Mouse (Mus musculus): ENCODE results near the gene Swt1.
"Not testable (repeated sequence)": the region's sequence is repeated elsewhere in the genome, so short reads cannot be mapped to it uniquely, and the experiment has no call there.

The Swt1 gene

DNA sequence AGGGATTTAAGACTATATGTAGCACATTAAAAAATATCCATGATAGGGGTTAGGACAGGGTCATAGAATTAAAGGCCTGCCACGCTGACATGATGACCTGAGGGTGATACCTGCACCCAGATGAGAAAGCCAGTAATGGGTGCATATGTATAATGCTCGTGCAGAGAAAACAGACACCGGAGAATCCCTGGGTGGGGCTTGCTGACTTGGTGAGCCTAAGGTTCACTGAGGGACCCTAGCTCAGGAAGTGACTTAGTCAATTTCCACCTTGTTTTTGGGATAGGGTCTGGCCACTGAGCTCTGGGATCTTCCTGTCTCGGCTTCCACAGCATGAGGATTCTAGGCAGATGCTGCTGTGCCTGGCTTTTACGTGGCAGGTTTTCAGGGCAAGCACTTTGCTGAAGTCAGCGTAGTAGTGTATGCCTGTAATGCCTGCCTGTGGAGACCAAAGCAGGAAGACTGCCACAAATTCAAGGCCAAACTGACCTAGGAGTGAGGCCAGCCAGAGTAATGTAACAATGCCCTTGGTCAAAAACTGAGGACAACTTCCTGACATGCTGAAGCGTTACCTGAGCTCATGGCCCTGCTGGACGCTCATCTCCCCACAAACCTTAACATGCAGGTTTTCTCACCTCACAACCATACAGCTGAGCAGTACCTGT is 61.2 kb downstream of the Swt1 start:
- no peak for DNase-seq

DNA sequence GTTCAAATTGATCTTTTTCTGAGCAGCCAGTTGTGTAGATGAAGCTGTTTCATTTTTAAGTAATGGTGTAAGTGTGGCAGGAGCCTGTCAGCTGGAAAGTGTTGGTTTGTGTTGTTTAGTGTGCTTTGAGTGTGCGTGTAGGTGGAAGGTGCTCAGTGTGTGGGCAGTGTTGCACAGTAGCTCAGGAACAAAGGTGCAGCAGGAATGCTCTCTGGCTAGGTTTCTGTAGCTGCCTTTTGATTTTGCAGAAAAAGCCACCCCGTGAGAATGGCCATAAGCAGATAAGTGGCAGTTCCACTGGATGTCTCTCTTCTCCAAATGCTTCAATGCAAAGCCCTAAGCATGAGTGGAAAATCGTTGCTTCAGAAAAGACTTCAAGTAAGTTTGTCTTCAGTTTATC is 68.9 kb downstream of the Swt1 start:
- DNase-seq = no peak

DNA sequence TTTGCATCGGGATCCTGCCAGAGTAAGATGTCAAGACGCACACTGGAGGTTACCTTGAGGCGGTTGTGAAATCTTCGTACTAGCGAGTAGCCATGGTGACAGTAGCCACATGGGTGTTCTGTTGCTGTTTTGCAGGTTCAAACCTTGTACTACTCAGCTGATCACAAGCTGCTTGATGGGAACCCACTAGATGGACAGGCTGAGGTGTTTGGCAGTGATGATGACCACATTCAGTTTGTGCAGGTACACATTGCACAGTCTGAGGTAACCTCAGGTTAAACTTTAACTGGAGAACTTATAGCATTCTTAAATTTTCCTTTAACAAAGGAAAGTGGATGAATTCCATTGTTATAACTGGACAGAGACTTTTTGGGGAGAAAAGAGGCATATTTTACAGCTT is 72.3 kb downstream of the Swt1 start:
- DNase-seq = no peak

DNA sequence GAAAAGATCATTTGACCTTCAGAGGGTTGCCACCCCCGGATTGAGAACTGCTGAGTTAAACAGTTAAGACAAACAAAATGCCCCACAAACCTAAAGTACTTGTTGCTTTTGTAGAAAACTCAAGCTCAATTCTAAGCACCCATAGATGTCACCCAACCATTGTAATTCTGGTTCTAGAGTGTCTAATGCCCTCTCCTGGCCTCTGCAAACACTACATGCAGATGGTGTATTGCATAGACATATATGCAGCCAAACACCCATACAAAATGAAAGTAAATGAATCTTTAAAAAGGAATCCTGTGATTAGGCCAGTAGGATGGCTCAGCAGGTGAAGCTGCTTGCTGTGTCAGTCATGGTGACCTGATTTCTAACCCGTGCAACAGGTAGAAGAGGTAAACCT is 75.3 kb downstream of the Swt1 start:
- DNase-seq = peak in 1 of 2 experiments; percentile 58

DNA sequence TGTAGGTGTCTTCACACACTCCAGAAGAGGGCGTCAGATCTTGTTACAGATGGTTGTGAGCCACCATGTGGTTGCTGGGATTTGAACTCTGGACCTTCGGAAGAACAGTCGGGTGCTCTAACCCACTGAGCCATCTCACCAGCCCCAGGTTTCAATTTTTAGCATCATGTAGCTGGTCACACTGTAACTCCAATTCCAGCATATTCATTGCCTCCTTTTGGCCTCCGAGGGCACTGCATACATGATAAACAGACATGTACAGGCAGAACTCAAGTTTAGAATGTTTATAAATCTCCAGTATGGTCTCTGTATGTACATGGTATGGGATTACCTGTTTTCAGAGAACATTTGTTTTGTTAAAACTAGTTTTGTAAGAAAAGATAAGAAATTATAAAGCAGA is 80.0 kb downstream of the Swt1 start:
- DNase-seq = not testable (repeated sequence)

DNA sequence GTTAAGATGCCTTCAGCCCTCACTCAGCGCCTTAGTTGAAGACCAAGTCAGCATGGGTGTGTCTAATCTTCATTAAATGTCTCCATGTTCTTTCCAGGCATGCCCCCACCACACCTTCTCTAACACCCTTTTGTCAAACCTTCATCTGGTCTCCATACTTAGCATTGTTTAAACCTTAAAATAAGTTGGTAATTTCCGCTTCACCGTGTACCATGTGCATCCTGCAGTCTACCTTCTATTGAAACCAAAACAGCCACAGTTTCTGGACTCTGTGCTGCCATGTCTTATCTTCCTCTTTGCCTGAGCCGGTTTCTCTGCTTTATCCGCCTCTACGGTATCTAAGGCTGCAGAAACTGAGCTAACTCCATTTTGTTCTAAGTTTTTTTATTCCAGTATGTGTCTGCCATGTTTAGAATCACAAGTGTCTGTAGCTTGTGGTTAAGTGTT is 81.6 kb downstream of the Swt1 start:
- DNase-seq = no peak

DNA sequence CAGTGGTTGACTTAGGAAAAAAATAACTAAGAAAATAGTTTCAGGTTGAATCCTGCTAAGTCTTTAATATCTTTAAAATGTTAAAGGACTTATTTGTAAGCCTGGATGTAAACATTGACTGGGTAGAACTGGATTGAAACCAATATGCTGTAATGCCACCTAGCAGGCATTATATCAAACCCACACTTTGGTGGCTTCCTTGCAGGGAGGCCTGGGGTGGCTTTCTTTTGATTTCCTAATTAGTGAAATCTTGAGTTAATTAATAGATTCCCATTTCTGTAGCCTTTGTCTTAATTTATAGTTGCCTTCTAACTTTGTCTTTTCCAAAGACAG is 82.4 kb downstream of the Swt1 start:
- no peak for DNase-seq

DNA sequence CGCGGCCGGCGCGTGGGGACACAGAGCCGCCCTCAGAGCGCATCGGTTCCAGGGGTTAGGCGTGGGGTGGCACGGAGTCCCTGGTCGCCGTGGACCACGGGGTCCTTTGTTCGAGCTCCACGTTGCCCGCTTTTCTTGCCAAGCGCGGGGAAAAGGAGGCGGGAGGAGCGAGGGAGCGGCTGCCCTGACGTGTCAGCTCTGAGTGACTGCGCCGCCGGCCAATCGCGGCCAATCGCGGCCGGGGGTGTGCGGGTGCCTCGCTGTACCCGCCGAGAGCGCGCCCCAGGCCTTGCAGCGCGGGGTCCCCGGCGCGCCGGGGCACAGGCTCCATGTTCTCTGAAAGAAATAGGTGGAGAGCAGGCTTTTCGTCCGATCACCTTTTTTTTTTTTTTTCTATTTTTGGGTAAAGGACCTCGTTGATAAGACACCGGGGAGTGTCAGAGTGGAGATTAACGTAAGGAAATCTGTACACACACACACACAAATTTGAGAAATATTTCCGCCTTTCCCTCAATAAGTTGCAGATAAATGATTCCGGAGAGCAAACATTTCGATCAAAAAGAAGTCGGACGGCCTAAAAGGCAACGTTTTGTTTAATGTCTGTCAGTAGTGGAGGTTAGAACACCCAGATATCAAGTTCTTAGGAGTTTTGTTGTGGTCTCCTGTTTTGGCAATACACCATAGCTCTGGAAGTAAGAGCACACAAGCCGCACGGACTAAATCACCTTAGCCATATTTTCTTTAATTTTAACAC is 83.0 kb downstream of the Swt1 start:
- peak; percentile 96 to 98 for DNase-seq

DNA sequence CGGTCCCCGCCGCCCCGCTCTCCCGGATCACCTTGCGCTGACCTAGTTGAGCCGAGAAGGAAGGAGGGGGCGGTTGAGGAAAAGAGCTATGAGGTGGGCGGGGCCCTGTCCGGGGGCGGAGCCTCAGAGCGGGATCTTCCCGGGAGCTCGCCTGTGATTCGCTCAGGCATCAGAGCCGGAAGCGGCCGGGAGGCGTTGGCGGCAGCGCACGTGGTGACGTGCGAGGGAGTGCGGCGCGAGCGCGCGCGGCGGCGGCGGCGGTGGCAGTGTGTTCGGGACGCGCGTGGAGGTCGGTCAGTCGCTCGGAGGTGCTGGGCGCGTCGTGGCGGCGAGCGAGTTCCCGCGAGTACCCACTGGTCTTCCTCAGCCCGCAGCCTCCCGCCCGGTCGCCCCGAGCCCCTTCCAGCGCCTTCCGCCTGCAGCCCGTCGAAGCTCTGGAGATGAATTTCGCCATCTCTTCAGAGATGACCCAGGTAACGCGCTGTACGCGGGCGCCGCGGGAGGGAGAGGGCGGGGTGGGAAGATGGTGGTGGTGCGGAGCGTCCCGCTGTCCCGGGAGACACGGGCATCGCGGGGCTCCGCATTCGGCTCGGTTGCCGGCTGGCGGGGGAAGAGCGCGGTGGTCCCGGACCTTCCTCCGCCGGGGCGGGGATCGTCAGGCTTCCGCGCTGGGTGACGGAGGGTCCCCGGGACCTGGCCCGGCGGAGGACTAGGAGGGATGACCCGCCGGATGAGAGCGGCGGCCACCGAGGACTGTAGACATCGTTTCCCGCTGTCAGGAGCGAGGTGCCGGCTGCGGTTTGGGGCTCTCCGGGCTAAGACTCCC is 83.8 kb downstream of the Swt1 start, which contains the start of gene Ivns1abp:
Gene Ivns1abp, plus strand, starts transcription at position 195 of the 826 bp plus-strand sequence.
- DNase-seq = peak; percentile 99

DNA sequence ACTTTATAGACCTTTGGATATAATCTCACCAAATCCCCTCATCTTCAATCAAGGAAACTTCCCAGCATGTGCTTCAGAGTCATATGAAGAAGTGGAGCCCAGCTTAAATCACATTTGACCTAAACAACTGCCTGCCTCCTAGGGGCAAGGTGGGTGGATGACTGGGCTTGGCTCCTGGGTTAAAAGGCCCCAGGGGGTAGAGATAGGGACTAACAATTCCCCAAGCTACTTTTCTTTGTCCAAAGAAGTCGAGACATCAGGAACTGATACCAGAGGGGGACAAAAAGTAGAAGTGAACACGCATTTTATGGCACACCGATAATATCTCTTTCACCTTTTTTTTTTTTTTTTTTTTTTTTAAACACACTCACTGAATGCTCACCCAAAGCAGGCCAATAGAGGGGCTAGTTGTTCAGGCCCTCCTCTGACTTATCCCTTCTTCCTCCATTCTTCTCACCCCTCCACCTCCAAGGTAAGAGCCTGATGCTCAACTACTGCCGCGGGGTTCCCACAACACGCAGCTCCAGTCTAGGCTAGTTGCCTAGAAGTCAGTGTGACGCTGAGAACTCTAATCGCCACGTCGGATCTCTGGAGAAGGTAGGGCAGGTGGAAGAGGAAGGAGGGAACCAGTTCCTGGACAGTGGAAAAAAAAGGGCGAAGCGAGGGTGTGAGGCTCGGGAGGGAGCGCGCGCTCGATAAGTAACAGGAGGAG is 84.5 kb downstream of the Swt1 start:
- peak; percentile 41 to 68 for DNase-seq

DNA sequence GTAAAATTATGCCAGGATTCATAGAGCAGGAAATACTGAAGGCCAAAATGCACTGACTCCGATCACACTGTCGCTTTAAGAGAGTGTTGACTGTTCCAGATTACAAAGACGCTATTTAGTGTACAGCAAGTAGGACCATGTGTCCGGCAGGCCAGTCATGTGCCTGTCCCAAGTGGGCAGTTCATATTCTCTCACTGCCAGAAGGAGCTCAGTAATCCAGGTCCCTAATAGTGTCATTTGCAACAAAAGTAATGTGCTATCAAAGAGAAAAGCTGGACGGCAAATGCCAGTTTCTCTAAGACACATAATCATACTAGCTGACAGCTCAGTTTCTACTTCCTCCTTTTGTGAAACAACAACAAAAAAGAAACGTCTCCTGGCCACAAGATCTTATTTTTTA is 85.3 kb downstream of the Swt1 start:
- peak; percentile 61 to 81 for DNase-seq

DNA sequence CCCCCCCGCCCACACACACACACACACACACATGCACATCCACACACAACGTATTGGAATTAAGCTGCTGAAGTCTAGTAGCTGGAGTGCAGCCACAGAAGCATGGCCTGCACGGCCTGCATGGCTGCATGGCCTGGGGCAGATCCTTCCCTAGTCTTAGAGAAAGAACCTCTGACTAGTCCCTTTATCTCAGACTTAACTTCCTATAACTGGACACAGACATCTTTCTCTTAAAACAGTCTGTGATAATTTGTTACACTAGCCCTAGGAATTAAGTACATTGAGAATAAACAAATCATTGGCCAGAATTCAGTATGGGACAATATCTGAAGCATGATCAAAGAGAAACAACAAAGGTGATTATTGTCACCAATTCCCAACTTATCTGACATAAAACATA is 85.9 kb downstream of the Swt1 start:
- DNase-seq = no peak

DNA sequence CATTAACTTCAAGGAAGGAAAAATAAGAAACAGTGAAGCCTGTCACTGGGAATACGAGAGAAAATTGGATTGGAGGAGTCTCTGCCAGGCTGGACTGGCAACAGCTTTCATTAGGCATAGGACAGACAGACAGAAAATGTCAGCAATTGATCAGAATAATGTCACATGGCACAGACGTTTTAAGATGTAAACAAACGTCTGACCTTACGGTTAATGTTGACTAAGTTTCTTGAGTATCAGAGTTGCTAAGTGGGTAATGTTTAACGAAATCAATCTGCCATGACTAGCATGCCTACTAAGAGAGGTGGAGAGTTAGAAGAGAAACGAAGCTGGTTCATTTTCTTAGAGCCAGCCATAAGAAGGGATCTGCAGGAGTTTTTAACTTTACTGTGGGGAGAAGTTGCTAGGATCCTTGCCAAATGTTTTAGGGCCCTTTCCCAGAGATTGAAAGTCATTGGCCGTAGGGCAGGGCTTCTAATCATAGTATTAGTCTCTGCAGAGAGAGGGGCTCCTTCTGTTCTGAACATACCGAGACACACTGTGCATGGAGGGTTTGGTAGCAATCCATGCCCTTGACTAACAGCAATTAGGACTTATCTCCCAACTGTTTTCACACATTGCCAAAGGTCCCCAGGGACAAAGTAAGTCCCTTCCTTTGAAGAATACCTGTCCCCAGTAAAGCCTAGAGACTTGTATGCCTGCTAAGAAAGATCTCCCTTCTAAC is 86.8 kb downstream of the Swt1 start:
- no peak for DNase-seq

DNA sequence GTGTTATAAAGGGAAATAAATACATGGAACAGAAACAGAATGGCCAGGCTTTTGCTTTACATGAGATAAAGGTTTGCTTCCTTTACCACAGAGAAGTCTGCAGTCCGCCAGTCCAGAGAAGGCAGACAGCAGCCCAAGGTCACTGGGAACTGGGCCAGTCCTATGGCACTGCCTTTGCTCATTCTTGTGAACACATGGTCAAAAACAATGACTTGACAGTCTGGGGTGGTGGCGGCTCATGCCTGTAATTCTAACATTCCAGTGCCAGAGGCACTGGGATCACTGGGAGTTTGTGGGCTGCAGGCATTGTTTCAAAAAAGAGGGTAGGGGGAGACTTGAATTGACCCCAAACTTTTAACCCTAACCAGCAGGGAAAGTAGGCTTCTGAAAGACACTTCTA is 89.3 kb downstream of the Swt1 start:
- DNase-seq = peak; percentile 81 to 86

DNA sequence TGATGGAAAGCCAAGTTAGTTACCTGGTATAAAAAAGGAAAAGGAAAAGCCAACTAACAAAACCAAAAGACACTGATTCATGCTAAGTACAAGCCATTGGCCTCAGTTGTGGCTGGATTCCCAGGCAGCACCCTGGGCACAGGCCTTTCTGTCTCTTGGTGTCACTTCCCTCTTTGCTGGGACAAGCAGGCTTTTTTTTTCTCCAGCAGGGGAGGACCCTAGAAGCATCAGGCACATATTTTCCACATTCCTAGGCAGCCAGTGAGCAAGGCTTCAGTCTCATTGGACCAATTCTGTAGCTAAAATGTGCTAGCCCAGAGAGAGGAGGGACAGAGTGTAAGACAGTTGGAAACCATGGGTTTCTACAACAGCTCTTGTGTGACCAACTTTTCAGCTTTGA is 90.0 kb downstream of the Swt1 start:
- DNase-seq = no peak

DNA sequence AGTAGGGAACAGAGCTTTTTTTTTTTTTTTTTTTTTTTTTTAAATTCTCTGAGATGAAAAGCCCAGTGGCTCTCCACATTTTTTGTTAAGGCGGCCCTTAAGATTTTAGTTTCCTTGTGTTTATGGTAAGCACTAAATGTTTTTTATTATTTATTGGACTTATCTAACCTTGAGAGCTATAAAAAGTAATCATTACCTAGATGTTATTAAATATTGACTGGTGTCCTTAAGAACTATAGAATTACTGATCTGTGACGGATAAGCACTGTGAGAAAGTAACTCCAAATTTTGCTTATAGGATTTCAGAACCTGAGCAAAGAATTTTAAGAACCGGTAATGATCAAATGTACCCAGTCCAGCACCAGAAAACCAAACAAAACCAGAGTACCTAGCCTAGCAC is 95.4 kb downstream of the Swt1 start:
- no peak for DNase-seq

DNA sequence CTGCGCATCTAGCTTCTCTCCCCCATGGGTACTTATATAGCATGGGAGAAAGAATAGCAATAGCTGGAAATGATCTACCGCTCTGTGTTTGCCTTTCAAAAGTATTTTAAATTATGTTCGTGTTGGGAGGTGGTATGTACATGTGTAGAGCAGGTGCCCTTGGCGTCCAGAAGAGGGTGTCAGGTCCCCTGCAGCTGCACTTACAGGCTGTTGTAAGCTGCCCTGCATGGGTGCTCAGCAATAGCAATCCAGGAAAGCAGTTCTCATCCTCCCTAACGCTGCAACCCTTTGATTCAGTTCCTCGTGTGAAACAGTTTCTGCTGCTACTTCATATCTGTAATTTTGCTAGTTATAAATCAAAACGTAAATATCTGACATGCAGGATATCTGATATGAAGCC is 98.7 kb downstream of the Swt1 start:
- no peak for DNase-seq

DNA sequence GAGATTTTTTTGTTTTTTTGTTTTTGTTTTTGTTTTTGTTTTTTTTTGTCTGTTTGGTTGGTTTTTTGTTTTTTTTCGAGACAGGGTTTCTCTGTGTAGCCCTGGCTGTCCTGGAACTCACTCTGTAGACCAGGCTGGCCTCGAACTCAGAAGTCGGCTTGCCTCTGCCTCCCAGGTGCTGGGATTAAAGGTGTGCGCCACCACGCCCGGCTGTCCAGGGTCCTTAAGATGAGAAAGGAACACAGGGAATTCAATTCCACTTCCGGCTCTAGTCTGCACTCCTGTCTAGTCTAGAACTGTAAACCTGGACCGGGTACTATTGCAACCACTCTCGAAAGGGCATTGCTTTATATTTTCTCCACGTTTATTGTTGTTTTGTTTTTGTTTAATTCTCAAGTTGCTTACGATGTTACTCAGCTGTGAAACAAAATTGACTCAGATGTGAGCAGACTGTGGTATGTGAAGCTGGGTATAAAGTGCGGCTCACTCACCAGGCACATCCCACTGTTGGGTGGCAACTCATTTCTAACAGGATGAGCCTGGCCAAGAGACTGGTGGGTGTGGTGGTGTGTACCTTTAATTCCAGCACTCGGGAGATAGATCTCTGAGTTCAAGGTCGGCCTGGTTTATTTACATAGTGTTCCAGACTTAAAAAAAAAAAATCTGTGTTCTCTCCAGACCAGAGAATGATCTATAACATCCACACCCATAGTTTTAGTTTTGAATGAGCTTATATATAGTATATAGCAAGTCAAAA is 99.7 kb downstream of the Swt1 start:
- peak in 1 of 2 experiments; percentile 56 for DNase-seq

DNA sequence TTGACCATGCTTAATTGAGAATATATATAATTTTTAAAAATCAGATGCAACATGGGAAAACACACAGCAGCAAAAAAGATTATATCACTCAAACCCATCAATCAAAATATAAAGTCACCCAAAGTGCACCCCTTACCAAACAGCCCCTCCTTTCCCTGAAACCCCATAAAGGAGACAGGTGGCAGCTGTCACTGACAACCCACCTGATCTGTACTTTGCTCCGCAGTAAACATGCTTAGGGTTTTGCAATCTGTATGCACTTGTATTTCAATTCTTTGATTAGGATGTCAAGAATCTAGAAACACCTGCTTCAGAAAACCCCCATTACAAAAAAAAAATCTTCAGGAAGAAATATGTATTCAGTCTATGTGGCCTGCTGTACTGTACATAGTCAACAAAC is 102.9 kb downstream of the Swt1 start:
- DNase-seq = no peak

DNA sequence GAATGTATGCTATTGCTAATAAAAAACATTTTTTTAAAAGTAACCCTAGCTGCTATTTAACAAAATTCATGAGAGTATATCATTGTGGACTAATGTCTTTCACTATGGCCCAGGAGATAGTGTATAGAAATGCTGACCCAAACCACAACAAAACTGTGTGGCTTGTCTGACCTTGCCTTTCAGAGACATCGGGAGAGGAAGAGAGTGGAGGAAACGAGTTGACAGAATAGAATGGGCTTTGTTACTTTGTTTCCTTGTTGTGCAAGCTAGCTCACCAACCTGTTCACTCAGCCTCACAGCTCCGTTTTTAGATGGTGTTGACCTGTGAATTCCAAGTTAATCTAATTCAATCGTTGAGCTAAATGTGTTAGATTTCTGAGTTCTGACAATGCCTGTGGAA is 107.8 kb downstream of the Swt1 start:
- DNase-seq = no peak

DNA sequence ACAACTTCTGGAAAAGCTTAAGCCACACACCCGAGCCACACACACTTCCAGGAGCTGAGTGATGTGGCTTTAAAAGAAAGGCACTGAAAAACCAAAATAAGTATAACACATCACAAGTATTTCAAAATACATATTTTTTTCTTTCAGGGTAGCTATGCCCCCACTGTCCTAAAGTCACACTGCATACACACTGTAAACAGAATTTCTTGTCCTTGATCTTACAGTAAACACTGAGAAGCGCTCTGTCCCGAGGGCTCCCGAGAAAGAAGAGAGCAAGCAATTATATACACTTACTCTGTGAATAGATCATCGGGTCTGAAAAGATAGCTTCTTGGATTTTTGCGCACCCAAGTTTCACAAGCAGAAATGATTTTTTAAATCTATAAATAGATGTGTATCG is 109.0 kb downstream of the Swt1 start:
- DNase-seq = no peak
